Mouse (Mus musculus) heart, adult 2 months (tissue): ENCODE results near the gene Adamts4.

ENCODE experiments used
- CTCF ChIP-seq: fragments of 200-600 bp; IDR thresholded peaks from 2 replicates; pipeline ENCODE4 v1.8.1; 2022; ENCODE audit warnings: antibody characterized with exemption, mild to moderate bottlenecking, moderate library complexity
- EP300 ChIP-seq: fragments of 200-500 bp; IDR thresholded peaks from 2 replicates; pipeline ENCODE4 v1.6.1; 2011; ENCODE audit warnings: low read depth, low read length, control low read depth; ENCODE audit not compliant: insufficient read depth
- POLR2A ChIP-seq: fragments of 200-500 bp; IDR thresholded peaks from 2 replicates; pipeline ENCODE4 v1.6.1; 2011; ENCODE audit warnings: mild to moderate bottlenecking, low read depth, low read length, control low read depth; ENCODE audit not compliant: insufficient read depth

- TF ChIP-seq POLR2A, result no peak
- no peak for TF ChIP-seq CTCF
- no peak for TF ChIP-seq EP300
Observed at GRCm38 (mm10) chr1:171247453-171247841, 2.8 kb upstream of the Adamts4 start.
